Mouse (Mus musculus): Measurements from ENCODE around the gene Zkscan16.

- TF ChIP-seq CTCF (IDR thresholded peaks at IDR 0.05) (no peak), EP300 (IDR thresholded peaks at IDR 0.05) (no peak)
These were observed 19.5 kb upstream of the Zkscan16 start for GRCm38 (mm10) chr4:58923933-58924332.
